12 mouse cellular contexts compared by ENCODE assay signal in the genomic region with DNA sequence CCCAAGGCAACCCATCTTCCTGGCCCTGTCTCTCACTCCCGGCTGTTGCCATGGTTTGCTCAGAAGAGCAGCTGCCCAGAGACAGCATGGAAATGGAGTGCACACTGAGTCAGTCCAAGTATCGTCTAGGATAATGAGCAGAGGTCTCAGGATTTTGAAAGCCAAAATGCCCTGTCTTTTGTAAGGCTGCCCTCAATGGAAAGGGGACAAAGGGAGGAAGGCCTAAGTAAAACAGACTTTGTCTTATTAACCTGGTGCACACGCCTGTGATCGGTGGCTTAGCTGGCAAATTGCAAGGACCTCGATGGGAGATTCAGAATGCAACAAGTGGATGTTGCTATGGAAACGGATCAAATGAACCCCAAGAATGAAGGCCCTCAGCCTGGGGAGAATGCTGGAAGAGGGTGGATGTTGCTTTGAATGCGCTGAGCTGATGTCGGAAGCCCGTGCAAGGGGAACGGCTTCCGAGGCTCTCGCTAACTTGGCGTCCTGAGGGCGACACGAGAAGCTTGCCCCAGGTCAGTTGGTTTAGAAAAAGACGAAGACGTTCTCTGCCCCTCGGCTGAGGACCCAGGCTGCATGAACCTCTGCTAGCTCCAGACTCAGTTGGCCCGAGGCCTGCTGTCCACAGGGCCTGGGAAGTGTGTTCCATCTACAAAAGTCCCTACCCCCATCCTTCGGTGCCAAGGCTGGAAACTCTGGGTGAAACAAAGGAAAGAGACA.
DNase-seq lines count a peak whose midpoint lies in the region; ATAC-seq and TF ChIP-seq lines count a peak whose summit lies in the region.
"Had no signal": no experiment of that assay in that cellular context is flagged by ENCODE, and none has a peak within 500 bp of the region (broad histone marks: within the 10 kb centered on the region; RNA-seq: fewer than 3 reads in every experiment).

No protein-coding gene starts in this region.

- no peaks in the 10 kb centered on the region for H3K36me3 ChIP-seq in hindbrain, embryonic 14.5 days (replicated peaks; ENCODE audit: control insufficient read depth, insufficient read depth)
- no peaks in the 10 kb centered on the region for H3K36me3 ChIP-seq in neural tube, embryonic 12.5 days
- H3K36me3 ChIP-seq: heart, embryonic 15.5 days; kidney, embryonic 15.5 days; limb, embryonic 13.5 days had no signal

- intact Hi-C loops in heart, postnatal 14 days (cut with DNase I): no loop called here
- intact Hi-C loops in gastrocnemius, postnatal 36 days (cut with DNase I): no loop called here

- 0 out of 2 replicates have a peak, but pooled peaks cover 4% of the 10 kb centered on the region for H3K27me3 ChIP-seq in hindbrain, embryonic 14.5 days (ENCODE audit: control insufficient read depth, insufficient read depth, low read length)
- no peaks in the 10 kb centered on the region for H3K27me3 ChIP-seq in neural tube, embryonic 12.5 days (replicated peaks)
- H3K27me3 ChIP-seq: heart, embryonic 15.5 days; kidney, embryonic 15.5 days; limb, embryonic 13.5 days had no signal

- peak overlapping the region; percentile 81 for H3K27ac ChIP-seq in layer of hippocampus, adult 2 months
- no peak overlapping the region for H3K27ac ChIP-seq in hindbrain, embryonic 14.5 days
- H3K27ac ChIP-seq in neural tube, embryonic 12.5 days: no peak overlapping the region
- H3K27ac ChIP-seq: kidney, embryonic 15.5 days; limb, embryonic 13.5 days; stomach, postnatal 0 days had no signal

- peak overlapping the region; percentile 27 for H3K4me2 ChIP-seq in hindbrain, embryonic 14.5 days (replicated peaks)
- H3K4me2 ChIP-seq in neural tube, embryonic 12.5 days (replicated peaks): peak overlapping the region; percentile 38
- H3K4me2 ChIP-seq: heart, embryonic 15.5 days; kidney, embryonic 15.5 days; limb, embryonic 13.5 days had no signal

- DNase-seq in layer of hippocampus, adult 2 months (ENCODE audit: low spot score in 2 of 2): peak in 1 of 2 experiments; percentile 46
- no peak for DNase-seq in layer of hippocampus, adult 11-12 months (ENCODE audit: low spot score)
- DNase-seq in embryo, embryonic 9.5 days (ENCODE audit: extremely low spot score): peak; percentile 54
- DNase-seq in hindbrain, embryonic 14.5 days (ENCODE audit: low spot score): peak; percentile 71
- no peak for DNase-seq in heart, postnatal 14 days
- no peak for DNase-seq in adrenal gland, adult 2 months
- DNase-seq in gastrocnemius, postnatal 36 days: no peak

- ATAC-seq in hindbrain, embryonic 14.5 days (ENCODE audit: low FRiP score): peak; percentile 71
- peak; percentile 79 for ATAC-seq in neural tube, embryonic 12.5 days (ENCODE audit: low FRiP score, low read depth)

- no peak overlapping the region for H3K4me3 ChIP-seq in layer of hippocampus, adult 2 months
- H3K4me3 ChIP-seq in hindbrain, embryonic 14.5 days (replicated peaks; ENCODE audit: low read length): no peak overlapping the region
- no peak overlapping the region for H3K4me3 ChIP-seq in neural tube, embryonic 12.5 days
- H3K4me3 ChIP-seq: heart, embryonic 15.5 days; kidney, embryonic 15.5 days; limb, embryonic 13.5 days had no signal

- no peak for TF ChIP-seq CTCF in layer of hippocampus, adult 2 months (conservative IDR thresholded peaks at IDR 0.05)

- peaks cover 28% of the 10 kb centered on the region for H3K4me1 ChIP-seq in hindbrain, embryonic 14.5 days (replicated peaks; ENCODE audit: control insufficient read depth, insufficient read depth, low read length)
- H3K4me1 ChIP-seq in neural tube, embryonic 12.5 days: peaks cover 14% of the 10 kb centered on the region
- H3K4me1 ChIP-seq: kidney, embryonic 15.5 days; limb, embryonic 13.5 days had no signal

- no peak overlapping the region for H3K9ac ChIP-seq in hindbrain, embryonic 14.5 days
- H3K9ac ChIP-seq in neural tube, embryonic 12.5 days: no peak overlapping the region
- H3K9ac ChIP-seq: heart, embryonic 15.5 days; kidney, embryonic 15.5 days; limb, embryonic 13.5 days had no signal

- WGBS in hindbrain, embryonic 14.5 days: 22% methylated on average over 20 of the region's 20 CpGs
- 30% methylated on average over 20 of the region's 20 CpGs for WGBS in neural tube, embryonic 12.5 days

- no peaks in the 10 kb centered on the region for H3K9me3 ChIP-seq in hindbrain, embryonic 14.5 days (ENCODE audit: control insufficient read depth, low read length)
- no peaks in the 10 kb centered on the region for H3K9me3 ChIP-seq in neural tube, embryonic 12.5 days
- H3K9me3 ChIP-seq: heart, embryonic 15.5 days; kidney, embryonic 15.5 days; limb, embryonic 13.5 days had no signal

Comparison
In these comparisons a context has a peak if more than half of its experiments do, and no peak if none do; other contexts are left out.
1. DNase-seq: peak in embryo, embryonic 9.5 days (single experiment) and hindbrain, embryonic 14.5 days (single experiment); none in layer of hippocampus, adult 11-12 months (single experiment), heart, postnatal 14 days (0 of 2), adrenal gland, adult 2 months (single experiment) and gastrocnemius, postnatal 36 days (0 of 2).